Mouse (Mus musculus) left cerebral cortex, adult 9 months (tissue): Measurements from ENCODE around the gene Rfx3.

Experiments used
- DNase-seq, 2 experiments: peaks; one replicate each; pipeline ENCODE4 v3.0.0; 2022; ENCODE audit warnings: low spot score in 2 of 2

The Rfx3 gene

DNA sequence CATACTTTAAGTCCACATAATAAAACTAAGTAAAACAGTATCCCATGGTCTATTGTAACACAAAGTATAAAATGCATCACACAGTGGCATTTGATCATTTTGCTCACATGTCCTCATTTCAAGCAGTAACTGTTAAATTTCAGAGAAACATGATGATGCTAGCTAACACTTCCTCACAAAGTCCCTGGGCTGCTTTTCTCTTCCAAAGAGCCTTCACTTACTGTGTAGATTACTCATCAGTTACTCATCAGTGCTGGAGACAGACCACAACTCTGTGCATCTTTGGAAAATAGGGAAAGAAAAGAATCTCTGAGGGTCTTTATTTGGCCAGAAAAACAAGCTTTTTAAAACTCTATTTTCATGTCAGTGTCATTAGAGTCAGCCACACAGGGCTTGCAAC, 294.7 kb downstream of the Rfx3 start:
- no peak for DNase-seq
